Mouse (Mus musculus): ENCODE results near the gene Fndc3b. TPM values are rescaled to one million over a fixed set of nuclear protein-coding genes. Genes with fewer than 3 reads are reported as not detected.

Fndc3b gene
- polyA plus RNA-seq, 1 experiment from 2014 or later, result 29.0 TPM

DNA sequence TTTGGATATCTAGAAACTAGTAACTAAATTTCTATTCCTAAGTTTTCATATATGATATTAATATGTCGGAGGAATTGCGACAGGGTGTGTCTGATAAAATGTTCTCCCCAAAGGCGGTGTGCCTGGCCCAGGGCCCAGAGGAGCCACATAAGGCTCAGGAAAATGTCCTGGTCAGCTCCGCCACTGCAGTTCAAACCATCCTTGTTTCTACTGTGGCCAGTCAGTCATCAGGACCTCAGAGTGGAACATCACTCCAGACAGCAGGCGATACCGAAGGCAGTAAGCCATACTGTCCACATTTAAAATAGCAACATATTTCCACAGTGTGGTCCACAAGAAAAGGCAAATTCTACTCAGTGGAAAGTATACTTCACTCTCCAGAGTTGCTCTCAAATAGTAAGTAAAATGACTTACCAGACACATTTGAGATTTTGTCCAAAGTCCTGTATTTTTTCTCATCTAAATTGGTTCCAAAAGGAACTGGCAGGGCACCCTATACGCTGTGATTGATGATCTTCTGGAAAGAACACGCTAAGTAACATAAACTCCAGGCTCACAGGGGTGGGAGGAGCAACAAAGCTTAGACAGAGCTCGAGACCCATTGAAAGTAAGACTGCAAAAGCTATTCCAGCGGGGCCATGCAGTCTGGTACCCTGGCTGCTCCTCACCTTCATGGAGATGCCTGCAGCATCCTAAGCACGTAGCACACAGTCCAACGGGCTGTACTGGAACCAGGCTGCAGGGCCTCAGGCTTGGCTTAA is 187.8 kb downstream of the Fndc3b start:
- peaks cover 29% of the 10 kb centered on the region for H3K36me3 ChIP-seq (ENCODE audit: control insufficient read depth, insufficient read depth, low read length)
- whole genome bisulfite sequencing, result 75% methylated on average over 12 of the region's 12 CpGs
- no peak for ATAC-seq (ENCODE audit: insufficient number of reproducible peaks, insufficient read depth, low FRiP score, low read depth)
- peaks cover 11 to 33% of the 10 kb centered on the region in 2 experiments; a peak in 3 of 4 replicates for H3K4me1 ChIP-seq (ENCODE audit: control insufficient read depth in 2 of 2, insufficient read depth in 2 of 2, low read length in 2 of 2)
- no peak overlapping the region for H3K4me3 ChIP-seq (ENCODE audit: control insufficient read depth in 1 of 2, insufficient read depth in 1 of 2, low read depth in 1 of 2, low read length in 2 of 2)
- no peaks in the 10 kb centered on the region for H3K27me3 ChIP-seq (ENCODE audit: control insufficient read depth, insufficient read depth, low read length)
- H3K9ac ChIP-seq (ENCODE audit: low read length), result no peak overlapping the region
- no peak overlapping the region for H3K4me2 ChIP-seq (ENCODE audit: low read length)
- H3K27ac ChIP-seq (replicated peaks in 1 of 2; ENCODE audit: control insufficient read depth in 1 of 2, insufficient read depth in 1 of 2, low read depth in 2 of 2, low read length in 2 of 2), result no peak overlapping the region
- H3K9me3 ChIP-seq (ENCODE audit: control insufficient read depth, low read length), result no peaks in the 10 kb centered on the region

- no peak for ATAC-seq (ENCODE audit: insufficient number of reproducible peaks, insufficient read depth, low FRiP score, low read depth)
- no peak overlapping the region for H3K27ac ChIP-seq (replicated peaks in 1 of 2; ENCODE audit: control insufficient read depth in 1 of 2, insufficient read depth in 1 of 2, low read depth in 2 of 2, low read length in 2 of 2)
- no peaks in the 10 kb centered on the region for H3K9me3 ChIP-seq (ENCODE audit: control insufficient read depth, low read length)
- peaks cover 6 to 27% of the 10 kb centered on the region in 2 experiments; a peak in 3 of 4 replicates for H3K4me1 ChIP-seq (ENCODE audit: control insufficient read depth in 2 of 2, insufficient read depth in 2 of 2, low read length in 2 of 2)
- no peak overlapping the region for H3K4me2 ChIP-seq (ENCODE audit: low read length)
- WGBS, result 68% methylated on average over 6 of the region's 6 CpGs
- H3K9ac ChIP-seq (ENCODE audit: low read length), result no peak overlapping the region
- H3K36me3 ChIP-seq (ENCODE audit: control insufficient read depth, insufficient read depth, low read length), result peaks cover 22% of the 10 kb centered on the region
- H3K4me3 ChIP-seq (ENCODE audit: control insufficient read depth in 1 of 2, insufficient read depth in 1 of 2, low read depth in 1 of 2, low read length in 2 of 2), result no peak overlapping the region
- no peaks in the 10 kb centered on the region for H3K27me3 ChIP-seq (ENCODE audit: control insufficient read depth, insufficient read depth, low read length)
Measured at GRCm38 (mm10) chr3:27520391-27520790, 190.7 kb downstream of the Fndc3b start.

DNA sequence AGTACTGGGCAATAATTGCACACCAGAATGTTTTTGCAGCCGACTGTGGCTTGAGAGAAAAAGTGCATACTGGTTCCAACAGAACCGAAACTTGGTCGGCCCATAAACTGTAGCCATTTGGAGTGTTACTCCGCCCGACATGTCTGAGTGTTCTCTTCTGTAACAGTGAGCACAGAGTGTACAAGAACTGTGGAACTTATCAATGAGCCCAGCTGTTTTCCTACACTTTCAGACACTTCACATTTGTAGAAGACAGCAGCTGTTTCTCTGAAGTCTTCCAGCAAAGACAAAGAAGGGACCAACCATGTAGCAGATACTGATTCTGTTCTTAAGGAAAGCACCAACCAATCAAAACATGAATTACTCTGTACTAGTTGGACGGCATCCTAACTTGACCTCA is 191.6 kb downstream of the Fndc3b start:
- H3K4me3 ChIP-seq (ENCODE audit: control insufficient read depth in 1 of 2, insufficient read depth in 1 of 2, low read depth in 1 of 2, low read length in 2 of 2), result no peak overlapping the region
- 89% methylated on average over 6 of the region's 6 CpGs for WGBS
- peaks cover 22% of the 10 kb centered on the region for H3K36me3 ChIP-seq (ENCODE audit: control insufficient read depth, insufficient read depth, low read length)
- ATAC-seq (ENCODE audit: insufficient number of reproducible peaks, insufficient read depth, low FRiP score, low read depth), result no peak
- H3K4me1 ChIP-seq (ENCODE audit: control insufficient read depth in 2 of 2, insufficient read depth in 2 of 2, low read length in 2 of 2), result peaks cover 6 to 20% of the 10 kb centered on the region in 2 experiments; a peak in 3 of 4 replicates
- no peak overlapping the region for H3K9ac ChIP-seq (ENCODE audit: low read length)
- H3K27ac ChIP-seq (replicated peaks in 1 of 2; ENCODE audit: control insufficient read depth in 1 of 2, insufficient read depth in 1 of 2, low read depth in 2 of 2, low read length in 2 of 2), result no peak overlapping the region
- H3K9me3 ChIP-seq (ENCODE audit: control insufficient read depth, low read length), result no peaks in the 10 kb centered on the region
- H3K27me3 ChIP-seq (ENCODE audit: control insufficient read depth, insufficient read depth, low read length), result no peaks in the 10 kb centered on the region
- H3K4me2 ChIP-seq (ENCODE audit: low read length), result no peak overlapping the region

- H3K4me1 ChIP-seq (ENCODE audit: control insufficient read depth in 2 of 2, insufficient read depth in 2 of 2, low read length in 2 of 2), result peaks cover 6 to 20% of the 10 kb centered on the region in 2 experiments; a peak in 3 of 4 replicates
- ATAC-seq (ENCODE audit: insufficient number of reproducible peaks, insufficient read depth, low FRiP score, low read depth), result no peak
- H3K9me3 ChIP-seq (ENCODE audit: control insufficient read depth, low read length), result no peaks in the 10 kb centered on the region
- 81% methylated on average over 9 of the region's 9 CpGs for WGBS
- H3K27me3 ChIP-seq (ENCODE audit: control insufficient read depth, insufficient read depth, low read length), result no peaks in the 10 kb centered on the region
- H3K9ac ChIP-seq (ENCODE audit: low read length), result no peak overlapping the region
- no peak overlapping the region for H3K4me2 ChIP-seq (ENCODE audit: low read length)
- H3K4me3 ChIP-seq (ENCODE audit: control insufficient read depth in 1 of 2, insufficient read depth in 1 of 2, low read depth in 1 of 2, low read length in 2 of 2), result no peak overlapping the region
- H3K27ac ChIP-seq (replicated peaks in 1 of 2; ENCODE audit: control insufficient read depth in 1 of 2, insufficient read depth in 1 of 2, low read depth in 2 of 2, low read length in 2 of 2), result no peak overlapping the region
- peaks cover 22% of the 10 kb centered on the region for H3K36me3 ChIP-seq (ENCODE audit: control insufficient read depth, insufficient read depth, low read length)
Measured at GRCm38 (mm10) chr3:27518935-27519334, 192.2 kb downstream of the Fndc3b start.

DNA sequence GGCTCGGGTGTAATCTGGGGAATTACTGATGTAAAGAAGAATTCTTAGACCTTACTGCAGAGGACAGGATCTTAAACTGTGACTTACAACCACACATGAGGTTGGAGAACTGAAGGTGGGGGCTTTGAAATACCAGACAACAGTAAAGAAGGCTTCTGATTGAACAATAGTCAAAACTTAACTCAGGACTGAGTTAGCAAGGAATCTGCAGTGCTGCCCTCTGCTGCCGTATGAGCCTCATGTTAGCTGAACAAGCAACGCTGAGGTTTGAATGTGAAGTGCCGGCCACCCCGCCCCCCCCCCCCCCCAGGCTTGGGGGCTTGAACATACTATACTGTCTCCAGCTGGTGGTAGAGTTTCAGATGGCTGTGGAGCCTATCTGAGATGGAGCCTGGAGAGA is 194.6 kb downstream of the Fndc3b start:
- Histone ChIP-seq H3K9ac (ENCODE audit: low read length) (no peak overlapping the region), H3K27me3 (ENCODE audit: control insufficient read depth, insufficient read depth, low read length) (no peaks in the 10 kb centered on the region), H3K9me3 (ENCODE audit: control insufficient read depth, low read length) (no peaks in the 10 kb centered on the region), H3K4me1 (ENCODE audit: control insufficient read depth in 2 of 2, insufficient read depth in 2 of 2, low read length in 2 of 2) (peaks cover 2 to 4% of the 10 kb centered on the region in 2 experiments; a peak in 1 of 4 replicates), H3K36me3 (ENCODE audit: control insufficient read depth, insufficient read depth, low read length) (peaks cover 36% of the 10 kb centered on the region), H3K27ac (replicated peaks in 1 of 2; ENCODE audit: control insufficient read depth in 1 of 2, insufficient read depth in 1 of 2, low read depth in 2 of 2, low read length in 2 of 2) (no peak overlapping the region), H3K4me2 (ENCODE audit: low read length) (no peak overlapping the region), H3K4me3 (ENCODE audit: control insufficient read depth in 1 of 2, insufficient read depth in 1 of 2, low read depth in 1 of 2, low read length in 2 of 2) (no peak overlapping the region)
- ATAC-seq (ENCODE audit: insufficient number of reproducible peaks, insufficient read depth, low FRiP score, low read depth), result no peak
- 30% methylated on average over 5 of the region's 5 CpGs for WGBS

DNA sequence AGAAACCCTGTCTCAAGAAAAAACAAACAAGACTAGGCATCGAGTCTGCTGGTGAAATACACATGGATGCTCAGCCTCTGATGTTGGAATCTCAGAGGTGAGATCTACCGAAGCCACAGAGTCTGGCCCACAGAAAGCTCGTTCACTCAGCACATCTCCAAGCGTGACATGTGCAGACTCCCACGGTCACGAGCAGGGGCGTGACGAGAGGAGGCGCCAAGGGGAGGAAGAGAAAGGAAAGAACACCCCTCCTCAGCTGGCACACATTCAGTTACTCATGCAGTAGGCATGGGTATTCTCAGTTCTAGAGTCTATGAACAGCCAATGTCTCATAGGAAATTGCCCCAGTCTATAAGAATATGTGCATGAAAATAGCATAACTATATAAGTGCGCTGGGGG is 199.3 kb downstream of the Fndc3b start:
- 76% methylated on average over 10 of the region's 10 CpGs for WGBS
- no peaks in the 10 kb centered on the region for H3K27me3 ChIP-seq (ENCODE audit: control insufficient read depth, insufficient read depth, low read length)
- H3K27ac ChIP-seq (replicated peaks in 1 of 2; ENCODE audit: control insufficient read depth in 1 of 2, insufficient read depth in 1 of 2, low read depth in 2 of 2, low read length in 2 of 2), result no peak overlapping the region
- H3K4me2 ChIP-seq (ENCODE audit: low read length), result no peak overlapping the region
- H3K9ac ChIP-seq (ENCODE audit: low read length), result no peak overlapping the region
- H3K36me3 ChIP-seq (ENCODE audit: control insufficient read depth, insufficient read depth, low read length), result peaks cover 49% of the 10 kb centered on the region
- H3K9me3 ChIP-seq (ENCODE audit: control insufficient read depth, low read length), result no peaks in the 10 kb centered on the region
- no peak for ATAC-seq (ENCODE audit: insufficient number of reproducible peaks, insufficient read depth, low FRiP score, low read depth)
- peaks cover 2 to 3% of the 10 kb centered on the region in 2 experiments; a peak in 2 of 4 replicates for H3K4me1 ChIP-seq (ENCODE audit: control insufficient read depth in 2 of 2, insufficient read depth in 2 of 2, low read length in 2 of 2)
- H3K4me3 ChIP-seq (ENCODE audit: control insufficient read depth in 1 of 2, insufficient read depth in 1 of 2, low read depth in 1 of 2, low read length in 2 of 2), result no peak overlapping the region

- Histone ChIP-seq H3K4me2 (ENCODE audit: low read length) (no peak overlapping the region), H3K27me3 (ENCODE audit: control insufficient read depth, insufficient read depth, low read length) (no peaks in the 10 kb centered on the region), H3K9ac (ENCODE audit: low read length) (no peak overlapping the region), H3K4me1 (ENCODE audit: control insufficient read depth in 2 of 2, insufficient read depth in 2 of 2, low read length in 2 of 2) (peaks cover 14 to 36% of the 10 kb centered on the region in 2 experiments), H3K9me3 (ENCODE audit: control insufficient read depth, low read length) (no peaks in the 10 kb centered on the region), H3K27ac (replicated peaks in 1 of 2; ENCODE audit: control insufficient read depth in 1 of 2, insufficient read depth in 1 of 2, low read depth in 2 of 2, low read length in 2 of 2) (no peak overlapping the region), H3K4me3 (ENCODE audit: control insufficient read depth in 1 of 2, insufficient read depth in 1 of 2, low read depth in 1 of 2, low read length in 2 of 2) (no peak overlapping the region), H3K36me3 (ENCODE audit: control insufficient read depth, insufficient read depth, low read length) (peaks cover 51% of the 10 kb centered on the region)
- 79% methylated on average over 3 of the region's 3 CpGs for WGBS
- no peak for ATAC-seq (ENCODE audit: insufficient number of reproducible peaks, insufficient read depth, low FRiP score, low read depth)
Measured at GRCm38 (mm10) chr3:27506886-27507285, 204.2 kb downstream of the Fndc3b start.
